Mouse (Mus musculus): ENCODE measurements around the gene Gm12790. TPM values are rescaled to one million over a fixed set of nuclear protein-coding genes. Genes with fewer than 3 reads are reported as not detected.
"Not testable (repeated sequence)": the region's sequence is repeated elsewhere in the genome, so short reads cannot be mapped to it uniquely, and the experiment has no call there.

Gene Gm12790
- not detected in 2 replicates for polyA plus RNA-seq (2015; fragmentation: Nextera tagmentation; extraction: Ambion mirVana)

DNA sequence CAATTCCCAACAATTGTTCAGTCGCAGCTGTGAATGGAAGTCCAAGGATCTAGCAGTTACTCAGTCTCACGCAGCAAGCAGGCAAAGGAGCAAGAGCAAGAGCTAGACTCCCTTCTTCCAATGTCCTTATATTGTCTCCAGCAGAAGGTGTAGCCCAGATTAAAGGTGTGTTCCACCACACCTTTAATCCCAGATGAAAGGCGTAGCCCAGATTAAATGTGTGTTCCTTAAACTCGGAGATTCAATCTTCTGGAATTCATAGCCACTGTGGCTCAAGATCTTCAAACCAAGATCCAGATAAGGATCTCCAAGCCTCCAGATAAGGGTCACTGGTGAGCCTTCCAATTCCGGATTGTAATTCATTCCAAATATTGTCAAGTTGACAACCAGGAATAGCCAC lies at the start of gene Gm12790:
TSS of gene Gm12790 (minus strand) at position 101 of the 400 bp plus-strand sequence.
- not testable (repeated sequence) for H3K27ac ChIP-seq (replicated peaks); ATAC-seq (ENCODE audit: low FRiP score, low TSS enrichment); H3K36me3 ChIP-seq (ENCODE audit: control insufficient read depth, insufficient read depth, low read length); H3K9me3 ChIP-seq (ENCODE audit: control insufficient read depth, low read length); H3K9ac ChIP-seq (ENCODE audit: low read length); H3K27me3 ChIP-seq (ENCODE audit: control insufficient read depth, insufficient read depth, low read length); DNase-seq (ENCODE audit: low spot score); H3K4me1 ChIP-seq (replicated peaks; ENCODE audit: control insufficient read depth, insufficient read depth); H3K4me3 ChIP-seq (ENCODE audit: low read depth, low read length); H3K4me2 ChIP-seq (replicated peaks; ENCODE audit: low read depth)
- WGBS = no CpG with 5 or more reads among the region's 5 CpGs

DNA sequence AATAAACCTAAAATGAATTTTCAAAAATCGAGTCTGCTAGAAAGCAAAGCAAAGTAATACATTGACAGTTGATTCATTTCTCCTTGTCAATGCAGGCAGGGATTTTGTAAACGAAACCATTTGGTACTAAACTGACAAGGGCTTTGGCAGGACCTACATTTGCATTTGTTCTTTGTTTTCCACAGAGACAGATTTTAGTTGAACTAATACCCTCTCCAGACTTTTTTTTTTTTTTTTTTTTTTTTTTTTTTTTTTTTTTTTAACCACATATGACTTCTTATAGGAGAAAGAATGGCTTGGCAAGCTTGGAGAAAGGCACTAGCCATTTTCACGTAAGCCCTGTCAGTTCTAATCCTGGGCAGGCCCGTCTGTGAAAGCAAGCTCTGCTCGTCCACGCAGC lies 45.8 kb upstream of the Gm12790 start:
- H3K4me3 ChIP-seq (ENCODE audit: low read depth, low read length) = no peak overlapping the region
- no peak overlapping the region for H3K4me2 ChIP-seq (replicated peaks; ENCODE audit: low read depth)
- TF ChIP-seq EP300 (optimal IDR thresholded peaks at IDR 0.05) (no peak), CTCF (IDR thresholded peaks at IDR 0.05; ENCODE audit: low read depth) (no peak)
- 75% methylated on average over 6 of the region's 6 CpGs for WGBS
- DNase-seq (ENCODE audit: low spot score) = no peak
- H3K4me1 ChIP-seq (replicated peaks; ENCODE audit: control insufficient read depth, insufficient read depth) = no peaks in the 10 kb centered on the region
- ATAC-seq (ENCODE audit: low FRiP score, low TSS enrichment) = no peak
- H3K27me3 ChIP-seq (ENCODE audit: control insufficient read depth, insufficient read depth, low read length) = no peaks in the 10 kb centered on the region
- no peaks in the 10 kb centered on the region for H3K36me3 ChIP-seq (ENCODE audit: control insufficient read depth, insufficient read depth, low read length)
- no peak overlapping the region for H3K27ac ChIP-seq (replicated peaks)
- H3K9me3 ChIP-seq (ENCODE audit: control insufficient read depth, low read length) = no peaks in the 10 kb centered on the region
- H3K9ac ChIP-seq (ENCODE audit: low read length) = no peak overlapping the region

DNA sequence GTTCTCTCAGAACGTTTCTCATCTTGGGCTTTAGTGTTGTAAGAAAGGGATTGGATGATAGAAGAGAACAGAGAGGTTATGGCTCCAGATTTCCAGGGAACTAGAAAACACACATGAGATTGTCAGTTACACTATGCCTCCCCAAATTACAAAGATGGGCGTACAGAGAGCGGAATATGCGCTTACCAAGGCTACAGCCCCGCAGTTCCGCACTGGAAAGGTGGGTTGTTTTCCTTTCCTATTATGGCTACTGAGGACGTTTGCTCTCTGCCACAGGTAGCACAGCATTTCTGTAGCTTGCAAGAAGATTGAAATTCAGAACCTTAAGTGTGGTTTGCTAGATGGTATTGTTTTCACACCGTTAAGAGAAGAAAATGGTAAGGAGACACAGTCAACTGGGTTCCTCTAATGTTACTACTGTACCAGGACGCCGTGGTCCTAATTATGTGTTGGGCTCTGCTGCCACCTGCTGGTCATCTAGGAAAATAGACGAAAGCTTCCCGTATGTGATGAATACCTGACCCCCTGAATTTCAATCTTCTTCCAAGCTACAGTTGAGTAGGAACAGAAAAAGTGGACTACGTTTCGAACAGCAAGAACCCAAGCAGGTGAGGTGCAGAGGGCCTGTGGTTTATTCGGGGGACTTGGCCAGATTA lies 17.5 kb upstream of the Gm12790 start:
- no peak for ATAC-seq (ENCODE audit: low FRiP score, low TSS enrichment)
- Histone ChIP-seq H3K9ac (ENCODE audit: low read length) (no peak overlapping the region), H3K36me3 (ENCODE audit: control insufficient read depth, insufficient read depth, low read length) (no peaks in the 10 kb centered on the region), H3K27ac (replicated peaks) (no peak overlapping the region), H3K9me3 (ENCODE audit: control insufficient read depth, low read length) (no peaks in the 10 kb centered on the region), H3K4me3 (ENCODE audit: low read depth, low read length) (no peak overlapping the region), H3K4me2 (replicated peaks; ENCODE audit: low read depth) (no peak overlapping the region), H3K4me1 (replicated peaks; ENCODE audit: control insufficient read depth, insufficient read depth) (no peaks in the 10 kb centered on the region), H3K27me3 (ENCODE audit: control insufficient read depth, insufficient read depth, low read length) (no peaks in the 10 kb centered on the region)
- TF ChIP-seq CTCF (IDR thresholded peaks at IDR 0.05; ENCODE audit: low read depth) = peak; percentile 91
- no peak for TF ChIP-seq EP300 (optimal IDR thresholded peaks at IDR 0.05)
- DNase-seq (ENCODE audit: low spot score) = peak; percentile 76
- WGBS = 36% methylated on average over 15 of the region's 15 CpGs

DNA sequence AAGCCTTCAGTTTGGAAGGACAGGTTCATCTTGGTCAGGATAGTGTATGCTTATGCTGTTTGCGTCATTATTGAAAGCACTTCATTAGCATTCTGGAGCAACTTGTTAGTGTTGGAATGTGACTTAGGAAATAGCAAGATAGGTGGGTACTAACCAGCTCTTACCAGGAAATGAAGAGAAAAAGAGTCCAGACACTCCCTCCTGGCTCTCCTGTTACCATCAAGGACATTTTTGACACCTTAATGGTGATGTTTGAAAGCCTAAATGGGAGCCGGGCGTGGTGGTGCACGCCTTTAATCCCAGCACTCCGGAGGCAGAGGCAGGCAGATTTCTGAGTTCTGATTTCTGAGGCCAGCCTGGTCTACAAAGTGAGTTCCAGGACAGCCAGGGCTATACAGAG lies 16.6 kb upstream of the Gm12790 start:
- Histone ChIP-seq H3K36me3 (ENCODE audit: control insufficient read depth, insufficient read depth, low read length) (no peaks in the 10 kb centered on the region), H3K4me2 (replicated peaks; ENCODE audit: low read depth) (no peak overlapping the region), H3K4me3 (ENCODE audit: low read depth, low read length) (no peak overlapping the region), H3K9me3 (ENCODE audit: control insufficient read depth, low read length) (no peaks in the 10 kb centered on the region), H3K27ac (replicated peaks) (no peak overlapping the region), H3K9ac (ENCODE audit: low read length) (no peak overlapping the region), H3K4me1 (replicated peaks; ENCODE audit: control insufficient read depth, insufficient read depth) (no peaks in the 10 kb centered on the region), H3K27me3 (ENCODE audit: control insufficient read depth, insufficient read depth, low read length) (no peaks in the 10 kb centered on the region)
- ATAC-seq (ENCODE audit: low FRiP score, low TSS enrichment) (no peak), DNase-seq (ENCODE audit: low spot score) (no peak)
- 84% methylated on average over 5 of the region's 5 CpGs for WGBS
- TF ChIP-seq CTCF (IDR thresholded peaks at IDR 0.05; ENCODE audit: low read depth) (no peak), EP300 (optimal IDR thresholded peaks at IDR 0.05) (no peak)

DNA sequence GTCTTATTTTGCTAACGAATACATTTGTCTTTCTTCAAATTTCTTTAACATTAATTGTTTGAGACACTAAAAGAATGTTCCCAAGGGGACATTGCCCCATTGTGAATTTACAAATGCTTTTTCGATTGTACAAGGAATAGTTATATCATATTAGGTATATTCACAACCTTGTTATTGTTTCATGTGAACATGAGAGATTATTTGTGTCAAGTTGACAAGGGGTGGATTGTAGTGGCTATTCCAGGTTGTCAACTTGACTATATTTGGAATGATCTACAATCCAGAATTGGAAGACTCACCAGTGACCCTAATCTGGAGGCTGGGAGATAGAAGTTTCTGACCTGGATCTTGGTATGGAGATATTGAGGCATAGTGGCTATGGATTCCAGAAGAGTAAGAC lies 5.5 kb upstream of the Gm12790 start, which contains the start of gene Gm12789:
TSS of gene Gm12789 (plus strand) at position 301 of the 400 bp plus-strand sequence.
- whole genome bisulfite sequencing = 88% methylated on average over 2 of the region's 2 CpGs
- not testable (repeated sequence) for H3K36me3 ChIP-seq (ENCODE audit: control insufficient read depth, insufficient read depth, low read length)

DNA sequence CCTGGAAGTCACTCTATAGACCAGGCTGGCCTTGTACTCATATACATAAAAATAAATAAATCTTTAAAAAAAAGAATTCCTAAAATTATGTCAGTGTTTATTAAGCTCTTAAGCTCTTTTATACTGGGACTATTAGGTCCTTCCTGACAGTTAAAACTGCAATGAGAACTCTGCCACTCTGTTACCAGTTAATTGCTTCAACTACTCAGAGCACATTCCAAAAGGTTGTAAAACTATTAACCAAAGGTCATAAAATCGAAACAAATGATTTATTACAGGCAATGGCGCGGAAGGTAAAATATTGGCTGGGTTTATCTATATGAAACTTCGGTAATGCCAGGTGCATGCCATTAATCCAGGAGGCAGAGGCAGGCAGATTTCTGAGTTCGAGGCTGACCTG lies 4.8 kb upstream of the Gm12790 start:
- H3K4me3 ChIP-seq (ENCODE audit: low read depth, low read length) = no peak overlapping the region
- TF ChIP-seq EP300 (optimal IDR thresholded peaks at IDR 0.05) (no peak), CTCF (IDR thresholded peaks at IDR 0.05; ENCODE audit: low read depth) (no peak)
- no peak for DNase-seq (ENCODE audit: low spot score)
- H3K9me3 ChIP-seq (ENCODE audit: control insufficient read depth, low read length) = no peaks in the 10 kb centered on the region
- H3K4me1 ChIP-seq (replicated peaks; ENCODE audit: control insufficient read depth, insufficient read depth) = no peaks in the 10 kb centered on the region
- H3K4me2 ChIP-seq (replicated peaks; ENCODE audit: low read depth) = no peak overlapping the region
- whole genome bisulfite sequencing = 81% methylated on average over 5 of the region's 5 CpGs
- no peaks in the 10 kb centered on the region for H3K27me3 ChIP-seq (ENCODE audit: control insufficient read depth, insufficient read depth, low read length)
- ATAC-seq (ENCODE audit: low FRiP score, low TSS enrichment) = no peak
- no peak overlapping the region for H3K27ac ChIP-seq (replicated peaks)
- no peak overlapping the region for H3K9ac ChIP-seq (ENCODE audit: low read length)
- H3K36me3 ChIP-seq (ENCODE audit: control insufficient read depth, insufficient read depth, low read length) = no peaks in the 10 kb centered on the region

More for the DNA sequence above, 5.5 kb upstream of the Gm12790 start, which contains the start of gene Gm12789:
- not testable (repeated sequence) for H3K9me3 ChIP-seq (ENCODE audit: control insufficient read depth, low read length); H3K27ac ChIP-seq (replicated peaks); H3K4me3 ChIP-seq (ENCODE audit: low read depth, low read length); ATAC-seq (ENCODE audit: low FRiP score, low TSS enrichment); DNase-seq (ENCODE audit: low spot score); H3K4me1 ChIP-seq (replicated peaks; ENCODE audit: control insufficient read depth, insufficient read depth); H3K27me3 ChIP-seq (ENCODE audit: control insufficient read depth, insufficient read depth, low read length); H3K9ac ChIP-seq (ENCODE audit: low read length); H3K4me2 ChIP-seq (replicated peaks; ENCODE audit: low read depth)

DNA sequence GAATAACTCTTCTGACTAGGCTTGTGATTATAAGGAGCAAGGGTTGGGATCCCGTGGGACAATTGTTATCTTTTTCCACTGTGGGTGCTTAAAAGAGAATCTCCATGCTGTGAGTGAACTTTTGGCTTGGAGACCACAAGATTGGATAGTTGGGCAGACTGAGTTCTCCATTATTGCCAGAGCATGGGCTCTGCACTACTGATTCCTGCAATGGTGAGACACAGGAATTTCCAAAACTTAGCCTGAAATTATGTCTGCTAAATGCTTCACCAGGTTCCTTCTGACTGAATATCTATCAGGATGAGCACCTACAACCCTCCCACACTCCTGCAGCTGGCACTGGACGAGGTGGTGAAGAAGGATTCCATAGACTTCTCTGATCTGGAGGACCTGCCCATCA lies 40.7 kb downstream of the Gm12790 start, which contains the start of gene Gm12794:
TSS of gene Gm12794 (plus strand) at position 301 of the 400 bp plus-strand sequence.
- not testable (repeated sequence) for H3K4me1 ChIP-seq (replicated peaks; ENCODE audit: control insufficient read depth, insufficient read depth); H3K27ac ChIP-seq (replicated peaks); H3K27me3 ChIP-seq (ENCODE audit: control insufficient read depth, insufficient read depth, low read length); H3K36me3 ChIP-seq (ENCODE audit: control insufficient read depth, insufficient read depth, low read length); DNase-seq (ENCODE audit: low spot score); H3K9me3 ChIP-seq (ENCODE audit: control insufficient read depth, low read length); H3K4me2 ChIP-seq (replicated peaks; ENCODE audit: low read depth); H3K4me3 ChIP-seq (ENCODE audit: low read depth, low read length); ATAC-seq (ENCODE audit: low FRiP score, low TSS enrichment); H3K9ac ChIP-seq (ENCODE audit: low read length)
- 63% methylated on average over 1 of the region's 2 CpGs for WGBS
